Mouse (Mus musculus): ENCODE data around the gene Adgrg2. TPM values are rescaled to one million over a fixed set of nuclear protein-coding genes. Genes with fewer than 3 reads are reported as not detected.

The Adgrg2 gene
- polyA plus RNA-seq (2015; fragmentation: Nextera tagmentation; extraction: Ambion mirVana) = 0.16 and 0.54 TPM in 2 replicates

GRCm38 (mm10) chrX:160390464-160390956, at the start of gene Adgrg2:
Gene Adgrg2 (plus strand): TSS chrX:160390690.
- H3K4me1 ChIP-seq (ENCODE audit: control insufficient read depth, low read depth, low read length) = no peaks in the 10 kb centered on the region
- H3K27me3 ChIP-seq (ENCODE audit: control insufficient read depth, insufficient read depth, low read depth, low read length) = peaks cover 10% of the 10 kb centered on the region
- H3K36me3 ChIP-seq (ENCODE audit: control insufficient read depth, insufficient read depth) = no peaks in the 10 kb centered on the region
- H3K9me3 ChIP-seq (replicated peaks; ENCODE audit: control insufficient read depth, low read length) = no peaks in the 10 kb centered on the region
- peak within 1 kb of the TSS; percentile 59 for H3K4me2 ChIP-seq (ENCODE audit: low read depth, low read length)
- no peak within 1 kb of the TSS for H3K9ac ChIP-seq (ENCODE audit: low read depth, low read length)
- H3K27ac ChIP-seq (ENCODE audit: low read length) = no peak within 1 kb of the TSS
- 12% methylated on average over 40 of the region's 42 CpGs for WGBS (ENCODE audit: insufficient replicate concordance)
- ATAC-seq (ENCODE audit: low read depth) = peak; percentile 61
- peak within 1 kb of the TSS; percentile 48 for H3K4me3 ChIP-seq (ENCODE audit: low read depth, low read length)

- Histone ChIP-seq H3K9me3 (replicated peaks; ENCODE audit: control insufficient read depth, low read length) (no peaks in the 10 kb centered on the region), H3K9ac (ENCODE audit: low read depth, low read length) (no peak overlapping the region), H3K36me3 (ENCODE audit: control insufficient read depth, insufficient read depth) (no peaks in the 10 kb centered on the region), H3K27ac (ENCODE audit: low read length) (no peak overlapping the region), H3K4me1 (ENCODE audit: control insufficient read depth, low read depth, low read length) (no peaks in the 10 kb centered on the region), H3K4me2 (ENCODE audit: low read depth, low read length) (no peak overlapping the region), H3K4me3 (ENCODE audit: low read depth, low read length) (no peak overlapping the region), H3K27me3 (ENCODE audit: control insufficient read depth, insufficient read depth, low read depth, low read length) (no peaks in the 10 kb centered on the region; the same call in 1 of the 2 replicates)
- ATAC-seq (ENCODE audit: low read depth) = no peak
- WGBS (ENCODE audit: insufficient replicate concordance) = 61% methylated on average over 7 of the region's 7 CpGs
Observed at GRCm38 (mm10) chrX:160350995-160351394, 39.5 kb upstream of the Adgrg2 start.

- H3K36me3 ChIP-seq (ENCODE audit: control insufficient read depth, insufficient read depth) = no peaks in the 10 kb centered on the region
- ATAC-seq (ENCODE audit: low read depth) = no peak
- no peaks in the 10 kb centered on the region for H3K9me3 ChIP-seq (replicated peaks; ENCODE audit: control insufficient read depth, low read length)
- WGBS (ENCODE audit: insufficient replicate concordance) = 27% methylated on average over 1 of the region's 1 CpGs
- H3K4me3 ChIP-seq (ENCODE audit: low read depth, low read length) = no peak overlapping the region
- no peaks in the 10 kb centered on the region; the same call in 1 of the 2 replicates for H3K27me3 ChIP-seq (ENCODE audit: control insufficient read depth, insufficient read depth, low read depth, low read length)
- H3K4me1 ChIP-seq (ENCODE audit: control insufficient read depth, low read depth, low read length) = no peaks in the 10 kb centered on the region
- H3K4me2 ChIP-seq (ENCODE audit: low read depth, low read length) = no peak overlapping the region
- H3K9ac ChIP-seq (ENCODE audit: low read depth, low read length) = no peak overlapping the region
- no peak overlapping the region for H3K27ac ChIP-seq (ENCODE audit: low read length)
Observed at GRCm38 (mm10) chrX:160351967-160352677, 38.4 kb upstream of the Adgrg2 start.

- no peaks in the 10 kb centered on the region for H3K27me3 ChIP-seq (ENCODE audit: control insufficient read depth, insufficient read depth, low read depth, low read length)
- no peak overlapping the region for H3K27ac ChIP-seq (ENCODE audit: low read length)
- no peaks in the 10 kb centered on the region for H3K4me1 ChIP-seq (ENCODE audit: control insufficient read depth, low read depth, low read length)
- H3K36me3 ChIP-seq (ENCODE audit: control insufficient read depth, insufficient read depth) = no peaks in the 10 kb centered on the region
- no peak overlapping the region for H3K9ac ChIP-seq (ENCODE audit: low read depth, low read length)
- H3K4me2 ChIP-seq (ENCODE audit: low read depth, low read length) = no peak overlapping the region
- no peak overlapping the region for H3K4me3 ChIP-seq (ENCODE audit: low read depth, low read length)
- H3K9me3 ChIP-seq (replicated peaks; ENCODE audit: control insufficient read depth, low read length) = no peaks in the 10 kb centered on the region; the same call in 1 of the 2 replicates
- peak; percentile 83 for ATAC-seq (ENCODE audit: low read depth)
- WGBS (ENCODE audit: insufficient replicate concordance) = 32% methylated on average over 6 of the region's 6 CpGs
Observed at GRCm38 (mm10) chrX:160384748-160385501, 5.6 kb upstream of the Adgrg2 start.

- H3K4me1 ChIP-seq (ENCODE audit: control insufficient read depth, low read depth, low read length) = no peaks in the 10 kb centered on the region
- H3K9ac ChIP-seq (ENCODE audit: low read depth, low read length) = no peak overlapping the region
- H3K9me3 ChIP-seq (replicated peaks; ENCODE audit: control insufficient read depth, low read length) = no peaks in the 10 kb centered on the region; the same call in 1 of the 2 replicates
- H3K4me3 ChIP-seq (ENCODE audit: low read depth, low read length) = no peak overlapping the region
- H3K4me2 ChIP-seq (ENCODE audit: low read depth, low read length) = no peak overlapping the region
- no peak overlapping the region for H3K27ac ChIP-seq (ENCODE audit: low read length)
- ATAC-seq (ENCODE audit: low read depth) = no peak
- 48% methylated on average over 1 of the region's 1 CpGs for WGBS (ENCODE audit: insufficient replicate concordance)
- H3K36me3 ChIP-seq (ENCODE audit: control insufficient read depth, insufficient read depth) = no peaks in the 10 kb centered on the region
- peaks cover under 1% of the 10 kb centered on the region; the same call in 1 of the 2 replicates for H3K27me3 ChIP-seq (ENCODE audit: control insufficient read depth, insufficient read depth, low read depth, low read length)
Observed at GRCm38 (mm10) chrX:160385502-160385772, 5.1 kb upstream of the Adgrg2 start.

- 46% methylated on average over 4 of the region's 4 CpGs for WGBS (ENCODE audit: insufficient replicate concordance)
- peak; percentile 85 for ATAC-seq (ENCODE audit: low read depth)
Observed at GRCm38 (mm10) chrX:160412930-160413453, 22.5 kb downstream of the Adgrg2 start.

GRCm38 (mm10) chrX:160413881-160414395, 23.4 kb downstream of the Adgrg2 start:
- H3K4me1 ChIP-seq (ENCODE audit: control insufficient read depth, low read depth, low read length) = no peaks in the 10 kb centered on the region
- ATAC-seq (ENCODE audit: low read depth) = no peak

More at GRCm38 (mm10) chrX:160412930-160413453, 22.5 kb downstream of the Adgrg2 start:
- H3K9ac ChIP-seq (ENCODE audit: low read depth, low read length) = no peak overlapping the region
- H3K4me1 ChIP-seq (ENCODE audit: control insufficient read depth, low read depth, low read length) = no peaks in the 10 kb centered on the region
- no peak overlapping the region for H3K4me3 ChIP-seq (ENCODE audit: low read depth, low read length)
- H3K9me3 ChIP-seq (replicated peaks; ENCODE audit: control insufficient read depth, low read length) = no peaks in the 10 kb centered on the region
- H3K4me2 ChIP-seq (ENCODE audit: low read depth, low read length) = no peak overlapping the region
- no peaks in the 10 kb centered on the region for H3K27me3 ChIP-seq (ENCODE audit: control insufficient read depth, insufficient read depth, low read depth, low read length)
- H3K27ac ChIP-seq (ENCODE audit: low read length) = no peak overlapping the region
- no peaks in the 10 kb centered on the region for H3K36me3 ChIP-seq (ENCODE audit: control insufficient read depth, insufficient read depth)

GRCm38 (mm10) chrX:160418397-160418796, 27.9 kb downstream of the Adgrg2 start:
- Histone ChIP-seq H3K4me2 (ENCODE audit: low read depth, low read length) (no peak overlapping the region), H3K9ac (ENCODE audit: low read depth, low read length) (no peak overlapping the region), H3K27ac (ENCODE audit: low read length) (no peak overlapping the region), H3K9me3 (replicated peaks; ENCODE audit: control insufficient read depth, low read length) (no peaks in the 10 kb centered on the region), H3K4me1 (ENCODE audit: control insufficient read depth, low read depth, low read length) (no peaks in the 10 kb centered on the region), H3K36me3 (ENCODE audit: control insufficient read depth, insufficient read depth) (no peaks in the 10 kb centered on the region), H3K4me3 (ENCODE audit: low read depth, low read length) (no peak overlapping the region), H3K27me3 (ENCODE audit: control insufficient read depth, insufficient read depth, low read depth, low read length) (no peaks in the 10 kb centered on the region; the same call in 1 of the 2 replicates)
- WGBS (ENCODE audit: insufficient replicate concordance) = 66% methylated on average over 7 of the region's 7 CpGs
- no peak for ATAC-seq (ENCODE audit: low read depth)

More at GRCm38 (mm10) chrX:160413881-160414395, 23.4 kb downstream of the Adgrg2 start:
- no peak overlapping the region for H3K4me2 ChIP-seq (ENCODE audit: low read depth, low read length)
- WGBS (ENCODE audit: insufficient replicate concordance) = 62% methylated on average over 7 of the region's 7 CpGs
- H3K27ac ChIP-seq (ENCODE audit: low read length) = no peak overlapping the region
- no peak overlapping the region for H3K9ac ChIP-seq (ENCODE audit: low read depth, low read length)
- H3K27me3 ChIP-seq (ENCODE audit: control insufficient read depth, insufficient read depth, low read depth, low read length) = no peaks in the 10 kb centered on the region
- no peaks in the 10 kb centered on the region for H3K36me3 ChIP-seq (ENCODE audit: control insufficient read depth, insufficient read depth)
- no peak overlapping the region for H3K4me3 ChIP-seq (ENCODE audit: low read depth, low read length)
- no peaks in the 10 kb centered on the region for H3K9me3 ChIP-seq (replicated peaks; ENCODE audit: control insufficient read depth, low read length)

Measured in liver, embryonic 16.5 days (tissue).